Mouse (Mus musculus) bone marrow, adult 2 months (tissue): ENCODE data around the gene Rnf31. TPM values are rescaled to one million over a fixed set of nuclear protein-coding genes. Genes with fewer than 3 reads are reported as not detected.

Experiments
- H3K27ac ChIP-seq: fragments of 200-500 bp; 2 replicates; pipeline ENCODE4 v1.5.1; 2012; ENCODE audit warnings: low read depth, mild to moderate bottlenecking, control low read depth, inconsistent platforms, low read length; ENCODE audit not compliant: control insufficient read depth, poor library complexity, insufficient read depth
- H3K4me1 ChIP-seq: fragments of 200-500 bp; 2 replicates; pipeline ENCODE4 v1.6.1; 2011; ENCODE audit warnings: low read length; ENCODE audit not compliant: control insufficient read depth, insufficient read depth
- H3K4me3 ChIP-seq: fragments of 200-500 bp; replicated peaks from 2 replicates; pipeline ENCODE3; 2011; ENCODE audit warnings: mild to moderate bottlenecking, low read depth, low read length, control low read depth; ENCODE audit not compliant: control insufficient read depth
- CTCF ChIP-seq: fragments of 200-500 bp; IDR thresholded peaks from 2 replicates; pipeline ENCODE4 v1.5.1; 2011; ENCODE audit warnings: low read length, control low read depth; ENCODE audit not compliant: control insufficient read depth, insufficient read depth
- POLR2A ChIP-seq: fragments of 200-500 bp; IDR thresholded peaks from 2 replicates; pipeline ENCODE4 v1.6.1; 2011; ENCODE audit warnings: low read depth, mild to moderate bottlenecking, control low read depth, low read length, borderline replicate concordance; ENCODE audit not compliant: control insufficient read depth
- WGBS: fragments of 180-500 bp; shearing (Covaris S2); methylation state at CpG from one replicate; pipeline ENCODE4 v1.1.7; 2018; 5-methylcytosine and 5-hydroxymethylcytosine counted together
- polyA plus RNA-seq: library from polyadenylated mRNA; stranded (reverse); fragments of >200 nt; gene quantifications from 2 replicates; pipeline ENCODE4 v1.2.4, GENCODE M21; 2011; ENCODE audit warnings: low replicate concordance; ENCODE audit not compliant: missing spikeins, insufficient read depth, insufficient read length

The Rnf31 gene
- polyA plus RNA-seq, 1 experiment, result 160 TPM

GRCm38 (mm10) chr14:55589771-55590448 lies 1.6 kb upstream of the Rnf31 start:
- Histone ChIP-seq H3K4me1 (no peaks in the 10 kb centered on the region; the same call in 1 of the 2 replicates), H3K27ac (no peak overlapping the region; the same call in 1 of the 2 replicates), H3K4me3 (no peak overlapping the region)
- TF ChIP-seq CTCF (no peak), POLR2A (no peak)
- 56% methylated on average over 11 of the region's 11 CpGs for WGBS

GRCm38 (mm10) chr14:55590748-55591330 lies 669 bp upstream of the Rnf31 start, which contains the start of gene Psme2:
TSS of gene Psme2 (minus strand) at chr14:55591113.
- Histone ChIP-seq H3K4me3 (peak within 1 kb of the TSS; percentile 96), H3K4me1 (no peaks in the 10 kb centered on the region; the same call in 1 of the 2 replicates), H3K27ac (peak within 1 kb of the TSS; percentile 96)
- WGBS, result under 1% methylated on average over 22 of the region's 22 CpGs
- TF ChIP-seq CTCF (no peak), POLR2A (no peak)

- Histone ChIP-seq H3K4me3 (peak overlapping the region; percentile 96), H3K27ac (peak overlapping the region; percentile 96), H3K4me1 (no peaks in the 10 kb centered on the region; the same call in 1 of the 2 replicates)
- TF ChIP-seq CTCF, result no peak
- TF ChIP-seq POLR2A, result no peak
- 3% methylated on average over 16 of the region's 16 CpGs for WGBS
Measured at GRCm38 (mm10) chr14:55592226-55592625, 718 bp downstream of the Rnf31 start.

- Histone ChIP-seq H3K4me1 (no peaks in the 10 kb centered on the region; the same call in 1 of the 2 replicates), H3K4me3 (no peak overlapping the region), H3K27ac (no peak overlapping the region)
- 92% methylated on average over 13 of the region's 13 CpGs for WGBS
- TF ChIP-seq POLR2A (no peak), CTCF (no peak)
Measured at GRCm38 (mm10) chr14:55596036-55596690, 4.7 kb downstream of the Rnf31 start.

GRCm38 (mm10) chr14:55598521-55599390 lies 7.2 kb downstream of the Rnf31 start:
- TF ChIP-seq CTCF (no peak), POLR2A (no peak)
- no peak overlapping the region for H3K27ac ChIP-seq
- peaks cover 3% of the 10 kb centered on the region; the same call in 1 of the 2 replicates for H3K4me1 ChIP-seq
- WGBS, result 93% methylated on average over 21 of the region's 21 CpGs
- H3K4me3 ChIP-seq, result no peak overlapping the region

GRCm38 (mm10) chr14:55603271-55603632 lies 11.7 kb downstream of the Rnf31 start, which contains the start of gene Irf9:
TSS of gene Irf9 (plus strand) at chr14:55603571.
- Histone ChIP-seq H3K4me3 (peak within 1 kb of the TSS; percentile 77), H3K4me1 (peaks cover 7% of the 10 kb centered on the region; the same call in 1 of the 2 replicates), H3K27ac (peak within 1 kb of the TSS; percentile 95)
- WGBS, result 38% methylated on average over 7 of the region's 7 CpGs
- TF ChIP-seq CTCF (no peak), POLR2A (no peak)

- Histone ChIP-seq H3K27ac (peak overlapping the region; percentile 95), H3K4me1 (peaks cover 7% of the 10 kb centered on the region; the same call in 1 of the 2 replicates), H3K4me3 (peak overlapping the region; percentile 77)
- TF ChIP-seq CTCF, result peak; percentile 98
- peak; percentile 47 for TF ChIP-seq POLR2A
- under 1% methylated on average over 19 of the region's 19 CpGs for WGBS
Measured at GRCm38 (mm10) chr14:55603633-55604576, 12.4 kb downstream of the Rnf31 start.
